Mouse (Mus musculus) granulocyte monocyte progenitor cell, adult 5-6 weeks (primary cell): ENCODE data around the gene Art4. TPM values are rescaled to one million over a fixed set of nuclear protein-coding genes. Genes with fewer than 3 reads are reported as not detected.

Experiments used
- ATAC-seq: replicated peaks from 2 replicates; pipeline ENCODE4 v1.8.0; 2016; ENCODE audit warnings: mild to moderate bottlenecking, moderate TSS enrichment, inconsistent platforms; ENCODE audit not compliant: poor library complexity, severe bottlenecking
- total RNA-seq, 2 experiments: library from RNA; stranded (forward) in 1 of 2; stranded (reverse) in 1 of 2; fragments of 200-712, 200-1000 nt in 1 of 2; fragments of >200 nt in 1 of 2; fragmentation: Nextera tagmentation in 1 of 2; gene quantifications; 2 replicates each; pipeline ENCODE4 v1.2.3; 2014 to 2017

Gene Art4
- total RNA-seq, 2 experiments from 2014 or later: 1.2 TPM; not detected in 1

DNA sequence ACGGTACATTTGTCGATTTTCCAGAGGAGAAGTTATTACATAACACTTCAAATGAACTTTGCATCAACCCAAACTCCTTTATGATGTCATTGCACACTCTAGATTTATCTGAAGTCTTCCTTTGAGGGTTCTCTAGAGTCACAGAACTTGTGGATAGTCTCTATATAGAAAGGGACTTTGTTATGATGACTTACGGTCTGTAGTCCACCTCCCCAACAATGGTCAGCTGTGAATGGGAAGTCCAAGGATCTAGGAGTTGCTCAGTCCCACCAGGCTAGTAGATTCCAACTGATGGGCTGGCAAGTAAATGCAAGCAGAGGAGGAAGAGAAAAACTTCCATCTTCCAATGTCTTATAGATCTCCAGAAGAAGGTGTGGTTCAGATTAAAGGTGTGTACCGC lies 28.9 kb downstream of the Art4 start:
- no peak for ATAC-seq

DNA sequence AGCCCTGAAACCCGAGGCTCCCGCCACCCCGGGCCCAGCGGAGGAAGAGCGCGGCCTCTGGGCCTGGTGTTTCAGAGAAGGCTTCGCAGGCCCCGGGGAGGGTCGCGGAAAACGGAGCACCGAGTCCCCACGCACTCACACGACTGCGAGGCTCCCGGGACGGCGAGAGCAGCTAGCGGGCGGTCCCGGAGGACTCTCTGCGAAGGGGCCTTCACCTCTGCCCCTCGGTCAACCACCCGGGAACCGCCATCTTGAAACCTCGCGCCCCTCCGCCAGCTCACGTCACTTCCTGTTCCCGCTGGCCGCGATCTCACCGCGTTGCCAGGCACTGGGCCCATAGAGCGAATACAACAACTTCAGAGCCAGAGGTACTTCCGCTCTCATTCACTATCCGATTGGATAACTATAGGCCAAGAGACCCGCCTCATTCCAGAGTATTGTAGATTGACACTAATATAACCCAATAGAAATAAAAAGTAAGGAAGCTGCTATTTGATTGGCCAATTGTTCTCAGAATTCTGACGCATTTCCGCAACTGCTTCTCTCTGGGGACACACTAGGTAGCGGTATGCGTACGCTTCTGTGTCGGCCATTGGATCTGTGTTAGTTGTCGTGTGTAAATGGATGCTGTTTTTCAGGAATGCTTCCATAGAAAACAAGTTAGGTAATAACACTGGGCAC lies 29.5 kb downstream of the Art4 start, which contains the start of gene Wbp11:
Wbp11 (minus strand) TSS at position 353 of the 681 bp plus-strand sequence.
- peak; percentile 91 for ATAC-seq

DNA sequence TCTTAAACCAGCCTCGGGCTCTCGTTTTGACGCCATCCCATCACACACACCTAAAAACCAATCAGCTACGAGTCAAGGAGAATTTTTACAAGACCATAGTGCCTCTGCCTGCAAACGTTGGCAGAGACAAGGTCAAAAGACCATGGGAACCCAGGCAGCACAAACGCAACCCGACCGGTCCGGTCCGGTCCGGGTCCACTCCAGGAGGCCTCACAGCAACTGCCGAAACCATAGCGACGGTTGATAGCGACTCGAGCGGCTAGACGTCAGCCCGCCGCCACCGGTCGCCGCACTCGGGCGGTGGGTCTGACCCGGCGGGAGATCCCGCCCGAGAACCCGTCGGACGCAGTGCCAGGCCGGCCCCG lies 30.0 kb downstream of the Art4 start, which contains the start of gene BC049715:
BC049715 (plus strand) TSS at position 111 of the 365 bp plus-strand sequence.
- no peak for ATAC-seq

DNA sequence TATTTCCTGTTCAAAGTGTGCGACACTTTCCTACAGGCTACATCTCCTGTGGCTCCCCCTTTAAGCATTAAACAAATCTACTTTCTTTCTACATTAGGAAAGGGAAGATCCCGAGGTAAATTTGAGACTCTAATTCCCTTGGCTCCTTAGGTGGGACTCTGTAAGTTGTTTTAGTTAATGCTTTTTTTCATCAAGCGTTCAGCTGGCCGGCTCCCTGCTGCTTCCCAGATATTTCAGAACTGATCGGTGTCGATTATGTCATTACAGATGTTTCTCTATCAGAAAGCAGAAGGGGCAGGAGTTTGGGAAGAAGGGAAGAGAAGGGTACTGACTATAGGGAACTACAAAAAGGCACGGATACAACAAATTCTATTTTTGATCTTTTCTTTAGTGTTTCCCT lies 30.4 kb downstream of the Art4 start:
- peak; percentile 1; the same call in 1 of the 2 replicates for ATAC-seq

DNA sequence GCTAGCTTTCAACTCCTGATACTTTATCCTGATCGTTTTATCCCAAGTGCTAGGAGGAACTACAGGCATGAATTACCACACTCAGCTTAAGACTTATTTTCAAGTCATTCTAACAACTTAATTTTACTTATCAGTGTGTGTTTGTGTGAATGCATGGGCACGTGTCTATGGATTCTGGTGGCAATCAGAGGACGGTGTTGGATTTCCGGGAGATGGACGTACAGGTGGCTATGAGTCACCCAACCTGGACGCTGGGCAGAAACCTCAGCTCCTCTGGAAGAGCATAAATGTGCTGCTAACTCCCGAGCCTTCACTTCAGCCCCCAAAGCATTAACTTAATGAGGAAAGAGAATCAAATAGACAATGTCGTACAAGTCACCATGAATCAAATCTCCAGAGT lies 32.5 kb downstream of the Art4 start:
- no peak for ATAC-seq

DNA sequence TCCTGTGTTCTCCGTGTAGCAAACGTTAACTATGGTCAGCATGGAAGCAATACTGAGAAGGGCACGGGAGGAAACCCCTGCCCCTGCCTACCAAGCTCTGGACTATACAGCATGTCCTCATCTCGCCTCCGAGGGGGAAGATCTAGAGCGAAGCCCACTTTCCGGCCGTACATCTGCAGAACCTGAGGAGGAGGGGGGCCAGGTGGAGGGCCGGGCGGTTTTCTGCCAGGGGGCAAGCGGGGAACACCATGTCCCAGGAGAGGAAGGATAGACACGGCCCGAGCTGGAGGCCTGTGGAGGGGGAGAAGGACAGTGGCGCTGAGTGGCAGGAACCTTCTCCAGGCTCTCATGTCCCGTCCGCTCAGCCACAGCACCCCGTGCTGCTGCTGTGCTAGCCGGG lies 36.4 kb downstream of the Art4 start:
- ATAC-seq: no peak

DNA sequence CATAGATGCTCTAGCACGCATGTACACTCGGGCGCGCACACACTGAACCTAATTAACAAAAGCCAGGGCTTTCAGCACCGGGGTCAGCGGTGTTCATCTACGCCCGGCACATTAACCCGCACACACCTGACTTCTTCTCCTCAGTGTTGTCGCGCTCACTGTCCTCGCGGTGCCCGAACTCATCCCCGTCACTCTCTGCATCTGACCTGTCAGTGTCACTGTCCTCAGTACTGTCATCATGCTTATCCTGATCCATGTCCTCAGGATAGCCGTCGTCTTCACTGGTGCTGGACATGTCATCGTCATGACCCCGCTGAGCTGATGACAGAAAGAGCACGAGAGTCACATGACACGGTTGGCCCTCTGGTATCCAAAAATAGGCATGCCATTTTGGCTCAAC lies 37.2 kb downstream of the Art4 start:
- no peak for ATAC-seq

DNA sequence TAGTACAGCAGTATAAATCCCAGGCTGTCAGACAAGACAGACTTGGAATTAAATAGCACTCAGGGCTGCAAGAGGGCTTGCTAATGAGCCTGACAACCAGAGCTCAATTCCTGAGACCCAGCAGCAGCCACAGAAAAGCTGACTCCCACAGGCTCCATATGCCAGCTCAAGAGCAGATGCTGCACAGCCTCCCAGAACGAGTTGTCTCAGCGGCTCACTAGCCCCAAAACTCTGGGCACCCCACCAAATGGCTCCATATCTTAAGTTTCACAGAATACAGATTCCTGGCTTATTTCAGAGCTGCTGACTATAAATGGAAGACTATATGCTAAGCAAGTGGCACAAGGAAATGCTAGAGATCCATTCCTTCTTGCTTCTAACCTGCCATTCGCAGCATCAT lies 40.0 kb downstream of the Art4 start:
- no peak for ATAC-seq

DNA sequence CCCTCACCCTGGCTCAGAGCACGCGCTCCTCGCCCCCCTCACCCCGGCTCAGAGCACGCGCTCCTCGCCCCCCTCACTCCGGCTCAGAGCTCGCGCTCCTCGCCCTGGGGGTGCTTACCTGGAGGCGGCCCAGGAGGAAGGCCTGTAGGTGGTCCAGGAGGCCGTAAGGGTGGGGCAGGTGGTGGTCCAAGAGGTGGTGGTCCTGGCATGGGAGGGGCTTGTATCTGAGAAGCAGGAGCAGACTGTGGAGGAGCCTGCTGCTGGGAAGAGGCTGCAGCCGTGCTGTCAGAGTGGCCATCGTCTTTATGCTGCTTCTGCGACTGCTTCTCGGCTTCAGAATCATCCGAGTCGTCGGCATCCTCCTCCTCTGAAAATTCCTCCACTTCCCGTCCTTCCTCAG lies 40.7 kb downstream of the Art4 start:
- ATAC-seq: no peak

DNA sequence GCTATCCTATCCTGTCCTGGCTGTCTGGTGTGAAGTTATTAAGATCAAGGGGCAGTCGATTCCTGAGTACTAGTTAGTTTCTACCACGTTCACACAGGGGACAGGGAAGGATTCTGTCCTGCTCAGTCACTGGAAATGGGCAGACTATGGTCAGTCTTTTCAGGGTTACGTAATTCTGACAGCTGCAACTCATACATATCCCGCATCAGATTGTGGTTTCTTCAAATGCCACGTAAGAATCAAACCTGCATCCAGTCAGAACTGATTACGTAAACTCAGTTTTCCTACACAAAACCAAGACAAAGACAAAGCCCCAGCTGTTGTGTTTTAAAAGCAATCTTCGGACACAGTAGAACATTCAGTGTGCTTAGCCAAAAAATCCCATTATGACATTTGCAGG lies 42.2 kb downstream of the Art4 start:
- ATAC-seq: peak; percentile 61

DNA sequence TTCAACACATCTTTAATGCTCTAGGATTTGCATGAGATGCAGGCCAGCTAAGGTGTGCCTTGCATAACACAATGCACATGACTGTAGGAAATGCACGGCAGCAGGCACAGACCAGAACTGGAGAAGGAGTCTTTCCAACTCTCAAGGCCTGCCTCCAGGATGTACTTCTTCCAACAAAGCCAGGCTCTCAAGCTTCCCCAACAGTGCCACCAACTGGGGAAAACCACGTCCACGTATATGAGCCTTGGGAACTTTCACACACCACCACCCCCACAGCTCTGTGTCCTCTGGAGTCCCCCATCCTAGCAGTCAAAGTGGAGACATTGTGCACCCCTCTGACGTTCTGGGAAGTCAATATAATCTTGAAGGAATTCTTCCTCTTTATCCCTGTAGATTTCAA lies 44.4 kb downstream of the Art4 start:
- ATAC-seq: no peak

DNA sequence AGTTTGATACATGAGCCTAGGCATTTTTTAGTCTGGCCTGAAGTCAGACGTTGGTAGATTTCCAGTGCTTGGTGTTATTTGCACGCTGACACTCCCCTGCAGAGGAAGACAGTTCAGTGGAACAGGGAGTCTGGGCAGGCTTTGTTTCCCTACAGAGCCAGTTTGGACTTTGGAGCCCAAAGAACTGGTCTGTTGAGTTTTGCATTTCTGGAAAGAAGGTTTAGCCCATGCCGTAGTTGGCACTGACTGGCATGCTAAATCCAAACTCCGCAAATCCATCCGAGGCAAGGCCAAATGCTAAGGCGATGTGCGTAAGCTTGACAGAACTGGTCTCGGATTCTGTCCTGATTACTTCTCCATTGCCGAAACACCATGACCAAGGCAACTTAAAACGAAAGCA lies 46.3 kb downstream of the Art4 start:
- ATAC-seq: no peak

DNA sequence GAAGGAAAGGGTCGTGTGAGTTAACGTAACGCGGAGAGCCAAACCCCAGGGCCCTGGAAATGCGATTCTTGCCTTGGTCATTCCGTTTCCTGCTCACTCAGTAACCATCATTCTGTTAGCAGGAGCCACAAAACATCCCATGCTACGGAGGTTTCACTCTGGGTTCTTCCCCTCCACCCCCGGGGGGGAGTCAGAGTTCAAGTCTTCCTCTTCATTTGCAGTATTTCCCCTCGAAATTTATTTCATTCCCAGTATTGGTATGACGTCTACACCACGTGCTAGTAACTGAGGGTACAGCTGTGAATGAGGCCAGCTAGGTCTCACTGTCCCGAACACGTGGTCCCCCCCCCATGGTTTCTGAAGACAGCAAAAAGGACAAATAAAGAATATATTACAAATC lies 47.9 kb downstream of the Art4 start:
- ATAC-seq: no peak

DNA sequence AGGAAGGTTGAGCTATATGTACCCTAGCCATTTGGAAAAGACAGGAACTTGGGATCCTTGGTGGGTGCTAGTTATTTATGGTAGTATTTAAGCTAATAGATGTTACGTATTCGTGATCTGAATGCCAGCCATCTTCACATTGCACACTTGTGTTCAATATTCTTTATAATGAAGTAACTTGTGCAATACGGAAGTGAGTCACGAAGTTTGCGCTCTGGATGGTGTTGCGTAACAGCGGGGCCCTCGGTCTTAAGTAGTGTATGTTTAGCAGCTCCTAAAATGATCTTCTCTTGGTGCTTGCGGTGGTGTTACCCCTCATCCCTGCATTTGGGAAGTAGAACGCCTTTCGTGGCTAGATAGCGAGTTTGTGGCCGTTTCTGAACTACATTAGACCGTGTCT lies 48.5 kb downstream of the Art4 start:
- ATAC-seq: peak; percentile 49

DNA sequence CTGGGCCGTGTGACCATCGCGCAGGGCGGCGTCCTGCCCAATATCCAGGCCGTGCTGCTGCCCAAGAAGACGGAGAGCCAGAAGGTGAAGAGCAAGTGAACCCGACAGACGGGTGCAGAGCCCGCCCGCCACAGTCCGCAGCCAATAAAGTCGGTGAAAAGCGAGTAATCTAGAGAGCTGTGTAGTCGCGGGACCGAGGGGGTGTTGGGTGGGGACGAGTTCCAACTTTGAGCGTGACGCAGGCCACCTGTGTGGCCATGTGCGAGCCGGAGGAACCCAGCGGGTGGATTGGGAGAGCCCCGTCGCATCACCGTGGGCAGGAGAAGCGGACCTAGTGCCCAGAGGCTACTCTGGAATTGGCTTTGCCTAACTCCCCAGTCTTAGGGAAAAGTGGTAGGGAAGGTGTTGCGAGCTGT lies 48.9 kb downstream of the Art4 start:
- peak; percentile 20 for ATAC-seq

DNA sequence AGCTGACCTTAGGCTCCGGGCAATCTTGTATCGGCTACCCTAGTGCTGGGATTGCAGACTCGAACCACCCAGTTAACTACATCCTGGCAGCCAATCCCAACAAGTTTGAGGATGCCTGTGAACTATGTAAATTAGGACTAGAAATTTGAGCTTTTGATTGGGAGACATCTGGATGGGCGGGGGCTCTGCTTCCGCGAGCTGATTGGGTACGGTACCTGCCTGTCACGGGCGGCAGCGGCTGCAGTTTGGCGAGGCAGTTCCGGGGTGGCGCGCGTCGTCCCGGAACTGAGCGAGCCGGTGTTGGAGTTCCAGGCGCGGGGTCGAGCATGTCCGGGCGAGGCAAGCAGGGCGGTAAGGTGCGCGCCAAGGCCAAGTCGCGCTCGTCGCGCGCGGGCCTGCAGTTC lies 49.5 kb downstream of the Art4 start, which contains the start of gene H2afj:
H2afj (plus strand) TSS at position 231 of the 404 bp plus-strand sequence.
- ATAC-seq: peak; percentile 52

DNA sequence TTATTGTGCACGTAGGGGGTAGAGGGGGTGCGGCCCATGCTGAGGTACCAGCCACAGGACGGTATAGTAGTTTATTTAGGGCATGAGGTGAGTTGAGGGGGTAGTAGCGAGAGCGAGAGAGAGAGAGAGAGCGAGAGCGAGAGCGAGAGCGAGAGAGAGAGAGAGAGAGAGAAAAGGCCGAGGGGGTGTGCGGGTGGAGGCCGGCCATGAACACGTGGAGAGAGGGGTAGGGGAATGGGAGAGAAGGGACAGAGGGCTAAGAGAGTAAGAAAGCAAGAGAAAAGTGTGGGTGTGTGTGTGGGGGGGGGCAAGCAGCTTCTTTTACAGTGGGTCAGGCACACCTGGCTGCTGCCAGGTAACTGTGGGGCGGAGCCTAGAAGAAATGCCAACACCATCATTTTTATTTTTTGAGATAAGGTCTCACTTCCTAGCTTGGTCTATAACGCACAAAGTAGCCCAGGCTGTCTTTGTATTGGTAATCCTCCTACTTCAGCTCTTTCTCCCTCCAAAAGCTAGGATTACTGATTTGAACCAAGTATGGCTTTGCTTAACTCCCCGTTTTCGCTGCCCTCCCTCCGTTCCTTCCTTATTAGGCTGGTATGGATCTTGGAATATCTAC lies 50.0 kb downstream of the Art4 start:
- no peak for ATAC-seq

DNA sequence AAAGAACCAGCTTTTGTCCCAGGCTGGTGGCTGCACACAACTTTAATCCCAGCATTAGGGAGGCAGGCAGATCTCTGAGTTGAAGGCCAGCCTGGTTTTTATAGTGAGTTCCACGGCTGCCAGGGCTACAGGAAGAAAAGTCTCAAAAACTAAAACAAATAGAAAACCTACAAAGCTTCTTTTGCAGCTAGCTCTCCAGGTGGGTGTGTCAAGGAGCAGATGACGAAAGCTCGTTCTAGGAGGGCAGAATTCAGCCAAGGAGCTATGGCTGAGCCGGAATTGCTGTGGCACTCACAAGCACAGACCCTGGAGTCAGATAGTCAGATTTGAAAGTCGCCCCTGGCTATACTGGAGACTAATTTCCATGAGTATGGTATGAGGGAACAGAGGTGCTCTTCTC lies 50.7 kb downstream of the Art4 start:
- no peak for ATAC-seq

DNA sequence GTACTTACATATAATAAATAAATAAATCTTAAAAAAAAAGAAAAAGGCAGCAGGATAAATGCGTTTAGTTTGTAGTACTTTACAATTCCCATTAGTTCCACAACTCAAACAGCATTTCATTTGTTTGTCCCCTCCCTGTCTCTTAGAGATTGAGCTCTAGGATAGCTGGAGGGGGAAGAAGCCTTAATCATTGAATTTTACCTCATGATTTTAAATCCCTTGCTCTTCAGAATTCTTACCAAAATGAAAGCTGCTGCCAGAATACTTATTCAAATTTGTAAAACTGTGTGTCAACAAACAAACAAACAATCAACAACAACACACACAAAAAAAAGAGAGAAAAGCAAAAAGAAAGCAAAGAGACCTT lies 52.1 kb downstream of the Art4 start:
- no peak for ATAC-seq

DNA sequence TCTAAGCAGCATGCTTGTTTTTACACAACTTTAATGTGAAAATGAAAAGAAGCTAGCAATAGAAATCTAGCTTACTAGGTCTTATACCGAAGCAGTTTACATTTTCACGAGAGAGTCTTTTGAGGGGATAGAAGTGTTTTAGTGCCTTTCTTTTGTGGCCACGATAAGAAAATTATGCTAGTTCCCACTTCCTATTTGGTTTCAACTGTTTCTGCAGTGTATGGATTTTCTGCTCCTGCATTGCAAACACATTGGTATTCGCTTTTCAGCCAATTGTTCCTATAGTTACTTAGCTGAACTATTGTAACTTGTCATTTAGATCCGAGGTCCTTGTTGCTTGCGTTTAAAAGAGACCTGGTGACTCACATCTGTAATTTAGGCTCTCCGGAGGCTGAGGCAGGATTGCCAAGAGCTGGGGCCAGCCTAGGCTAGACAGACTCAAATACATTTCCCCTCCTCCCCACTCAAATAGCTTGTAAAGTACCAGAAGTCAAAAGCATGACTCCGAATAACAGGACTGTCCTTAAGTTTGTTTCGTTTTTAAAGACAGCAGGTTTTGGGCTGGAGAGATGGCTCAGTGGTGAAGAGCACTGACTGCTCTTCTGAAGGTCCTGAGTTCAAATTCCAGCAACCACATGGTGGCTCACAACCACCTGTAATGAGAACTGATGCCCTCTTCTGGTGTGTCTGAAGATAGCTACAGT lies 52.7 kb downstream of the Art4 start:
- no peak for ATAC-seq
